Mouse (Mus musculus): Measurements from ENCODE around the gene Rilpl1. TPM values are rescaled to one million over a fixed set of nuclear protein-coding genes. Genes with fewer than 3 reads are reported as not detected.
"Not testable (repeated sequence)": the region's sequence is repeated elsewhere in the genome, so short reads cannot be mapped to it uniquely, and the experiment has no call there.

Gene Rilpl1
- polyA plus RNA-seq, 1 experiment from 2014 or later = 11.6 TPM

- H3K9ac ChIP-seq (replicated peaks); H3K4me3 ChIP-seq; H3K4me2 ChIP-seq (replicated peaks); H3K27me3 ChIP-seq; H3K27ac ChIP-seq (replicated peaks); ATAC-seq (replicated peaks); H3K9me3 ChIP-seq; H3K4me1 ChIP-seq: not testable (repeated sequence)
- 92% methylated on average over 14 of the region's 14 CpGs for WGBS
- H3K36me3 ChIP-seq = peaks cover 72% of the 10 kb centered on the region
Measured at GRCm38 (mm10) chr5:124460922-124461321, 70.3 kb downstream of the Rilpl1 start.

DNA sequence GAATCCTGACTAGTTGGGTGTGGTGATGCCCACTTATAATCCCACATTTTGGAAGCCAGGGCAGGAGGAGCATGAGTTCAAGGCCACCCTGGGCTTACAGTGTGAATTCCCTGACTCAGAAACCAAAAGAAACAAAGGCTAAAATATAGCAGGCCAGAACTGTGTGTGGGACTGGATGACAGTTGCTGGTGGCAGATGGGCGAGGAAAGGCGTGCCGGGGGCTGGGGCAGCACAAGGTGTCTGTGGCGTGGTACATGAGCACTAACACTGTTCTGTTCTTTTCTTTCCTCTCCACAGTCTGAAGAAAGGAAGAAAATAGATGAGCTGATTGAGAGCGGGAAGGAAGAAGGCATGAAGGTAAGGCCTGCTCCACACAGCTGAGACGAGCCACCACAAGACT, 74.4 kb downstream of the Rilpl1 start:
- H3K9ac ChIP-seq (replicated peaks) = no peak overlapping the region
- H3K36me3 ChIP-seq = peaks cover 87% of the 10 kb centered on the region
- 91% methylated on average over 6 of the region's 6 CpGs for WGBS
- no peaks in the 10 kb centered on the region for H3K9me3 ChIP-seq
- no peak overlapping the region for H3K4me3 ChIP-seq
- ATAC-seq (replicated peaks) = no peak
- peaks cover 9% of the 10 kb centered on the region; the same call in 1 of the 2 replicates for H3K4me1 ChIP-seq
- H3K27ac ChIP-seq (replicated peaks) = no peak overlapping the region
- H3K4me2 ChIP-seq (replicated peaks) = no peak overlapping the region
- H3K27me3 ChIP-seq = no peaks in the 10 kb centered on the region

DNA sequence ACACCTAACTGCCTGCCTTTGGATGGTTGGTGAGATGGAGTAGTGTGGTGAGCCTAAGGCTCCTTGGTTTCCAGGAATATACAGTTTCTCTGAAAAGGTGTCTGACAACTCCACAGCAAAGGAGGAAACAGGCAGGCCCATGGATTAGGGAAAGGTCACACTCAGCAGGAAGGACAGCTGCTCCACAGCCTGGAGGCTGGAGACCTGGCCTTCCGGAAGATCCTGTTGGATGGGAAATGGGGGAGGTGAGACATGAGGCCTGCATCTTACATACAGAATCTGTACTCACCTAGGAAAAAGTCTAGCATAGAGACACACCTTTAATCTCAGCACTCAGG, 77.1 kb downstream of the Rilpl1 start:
- Histone ChIP-seq H3K4me3 (no peak overlapping the region), H3K4me1 (peaks cover 13% of the 10 kb centered on the region; the same call in 1 of the 2 replicates), H3K9ac (replicated peaks) (no peak overlapping the region), H3K27ac (replicated peaks) (peak overlapping the region; percentile 81; the same call in 1 of the 2 replicates), H3K36me3 (peaks cover 89% of the 10 kb centered on the region), H3K27me3 (no peaks in the 10 kb centered on the region), H3K4me2 (replicated peaks) (no peak overlapping the region), H3K9me3 (no peaks in the 10 kb centered on the region)
- ATAC-seq (replicated peaks) = no peak
- 87% methylated on average over 1 of the region's 1 CpGs for WGBS

- peaks cover 89% of the 10 kb centered on the region for H3K36me3 ChIP-seq
- ATAC-seq (replicated peaks) = no peak; the same call in 1 of the 2 replicates
- WGBS = 75% methylated on average over 13 of the region's 13 CpGs
Measured at GRCm38 (mm10) chr5:124453339-124454081, 77.7 kb downstream of the Rilpl1 start.

GRCm38 (mm10) chr5:124452494-124453228, 78.5 kb downstream of the Rilpl1 start:
- no peak overlapping the region for H3K4me2 ChIP-seq (replicated peaks)
- H3K9me3 ChIP-seq = no peaks in the 10 kb centered on the region
- H3K4me1 ChIP-seq = peaks cover 15% of the 10 kb centered on the region; the same call in 1 of the 2 replicates
- no peak; the same call in 1 of the 2 replicates for ATAC-seq (replicated peaks)
- H3K4me3 ChIP-seq = no peak overlapping the region
- H3K27me3 ChIP-seq = no peaks in the 10 kb centered on the region
- H3K9ac ChIP-seq (replicated peaks) = no peak overlapping the region
- WGBS = 77% methylated on average over 15 of the region's 15 CpGs
- H3K27ac ChIP-seq (replicated peaks) = peak overlapping the region; percentile 81
- peaks cover 89% of the 10 kb centered on the region for H3K36me3 ChIP-seq

More at GRCm38 (mm10) chr5:124453339-124454081, 77.7 kb downstream of the Rilpl1 start:
- Histone ChIP-seq H3K27me3 (no peaks in the 10 kb centered on the region), H3K4me3 (no peak overlapping the region), H3K9ac (replicated peaks) (no peak overlapping the region), H3K27ac (replicated peaks) (peak overlapping the region; percentile 81), H3K4me2 (replicated peaks) (no peak overlapping the region), H3K4me1 (peaks cover 13% of the 10 kb centered on the region; the same call in 1 of the 2 replicates), H3K9me3 (no peaks in the 10 kb centered on the region)

GRCm38 (mm10) chr5:124450641-124451340, 80.4 kb downstream of the Rilpl1 start:
- ATAC-seq (replicated peaks) = no peak
- no peak overlapping the region for H3K4me3 ChIP-seq
- H3K27ac ChIP-seq (replicated peaks) = no peak overlapping the region
- H3K4me1 ChIP-seq = peaks cover 28% of the 10 kb centered on the region
- no peaks in the 10 kb centered on the region for H3K9me3 ChIP-seq
- no peak overlapping the region for H3K9ac ChIP-seq (replicated peaks)
- WGBS = 89% methylated on average over 16 of the region's 16 CpGs
- H3K27me3 ChIP-seq = no peaks in the 10 kb centered on the region
- H3K36me3 ChIP-seq = peaks cover 77% of the 10 kb centered on the region
- H3K4me2 ChIP-seq (replicated peaks) = no peak overlapping the region

DNA sequence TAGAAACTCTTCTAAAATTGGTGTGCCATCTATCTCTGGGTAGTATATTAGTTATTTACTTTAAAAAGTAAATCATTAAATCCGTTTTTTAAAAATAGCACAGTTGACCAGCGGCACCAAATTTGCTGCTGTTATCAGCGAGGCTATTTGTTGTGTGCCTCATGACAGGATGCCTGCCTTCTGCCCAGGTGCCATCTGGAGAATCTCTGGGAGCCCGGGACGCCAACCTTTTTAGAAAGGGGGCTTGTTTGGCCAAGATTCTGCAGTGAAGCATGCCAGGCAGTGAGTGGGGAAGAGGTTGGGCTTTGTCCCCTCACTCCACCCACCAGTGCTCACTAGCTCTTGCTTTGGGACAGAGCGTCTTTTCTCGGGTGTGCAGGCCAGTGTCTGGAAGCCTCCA, 81.1 kb downstream of the Rilpl1 start:
- H3K4me2 ChIP-seq (replicated peaks) = no peak overlapping the region
- H3K4me1 ChIP-seq = peaks cover 28% of the 10 kb centered on the region
- peaks cover 71% of the 10 kb centered on the region for H3K36me3 ChIP-seq
- WGBS = 90% methylated on average over 7 of the region's 7 CpGs
- no peak overlapping the region for H3K4me3 ChIP-seq
- no peak overlapping the region; the same call in 1 of the 2 replicates for H3K27ac ChIP-seq (replicated peaks)
- no peak overlapping the region for H3K9ac ChIP-seq (replicated peaks)
- ATAC-seq (replicated peaks) = no peak
- no peaks in the 10 kb centered on the region for H3K9me3 ChIP-seq
- no peaks in the 10 kb centered on the region for H3K27me3 ChIP-seq

GRCm38 (mm10) chr5:124449494-124449893, 81.7 kb downstream of the Rilpl1 start:
- Histone ChIP-seq H3K9ac (replicated peaks) (no peak overlapping the region), H3K36me3 (peaks cover 66% of the 10 kb centered on the region)
- WGBS = 72% methylated on average over 6 of the region's 6 CpGs

GRCm38 (mm10) chr5:124446301-124446881, 84.8 kb downstream of the Rilpl1 start:
- peak overlapping the region; percentile 96 for H3K4me2 ChIP-seq (replicated peaks)
- 2% methylated on average over 15 of the region's 15 CpGs for WGBS
- H3K27ac ChIP-seq (replicated peaks) = peak overlapping the region; percentile 83; the same call in 1 of the 2 replicates
- no peaks in the 10 kb centered on the region for H3K9me3 ChIP-seq
- H3K36me3 ChIP-seq = peaks cover 40% of the 10 kb centered on the region
- peak overlapping the region; percentile 96 for H3K4me3 ChIP-seq
- peak overlapping the region; percentile 91 for H3K9ac ChIP-seq (replicated peaks)
- ATAC-seq (replicated peaks) = 0 out of 2 replicates have a peak, but pooled peaks have one; percentile 20
- H3K4me1 ChIP-seq = peaks cover 27% of the 10 kb centered on the region
- H3K27me3 ChIP-seq = no peaks in the 10 kb centered on the region

More at GRCm38 (mm10) chr5:124449494-124449893, 81.7 kb downstream of the Rilpl1 start:
- Histone ChIP-seq H3K4me1 (peaks cover 34% of the 10 kb centered on the region), H3K4me3 (no peak overlapping the region), H3K27ac (replicated peaks) (no peak overlapping the region), H3K4me2 (replicated peaks) (no peak overlapping the region), H3K27me3 (no peaks in the 10 kb centered on the region), H3K9me3 (no peaks in the 10 kb centered on the region)
- no peak for ATAC-seq (replicated peaks)

- peak; percentile 65 for ATAC-seq (replicated peaks)
Measured at GRCm38 (mm10) chr5:124445621-124446293, 85.4 kb downstream of the Rilpl1 start.

More at GRCm38 (mm10) chr5:124445621-124446293, 85.4 kb downstream of the Rilpl1 start:
- Histone ChIP-seq H3K36me3 (peaks cover 35% of the 10 kb centered on the region), H3K4me2 (replicated peaks) (peak overlapping the region; percentile 96), H3K4me3 (peak overlapping the region; percentile 96), H3K27ac (replicated peaks) (peak overlapping the region; percentile 83), H3K4me1 (peaks cover 29% of the 10 kb centered on the region), H3K9me3 (no peaks in the 10 kb centered on the region), H3K9ac (replicated peaks) (peak overlapping the region; percentile 91), H3K27me3 (no peaks in the 10 kb centered on the region)
- WGBS = under 1% methylated on average over 39 of the region's 77 CpGs
